Mouse (Mus musculus) cortical plate, adult 2 months (tissue): Measurements from ENCODE around the gene E130114P18Rik.

ENCODE experiments used
- CTCF ChIP-seq: fragments of 200-500 bp; IDR thresholded peaks from 2 replicates; pipeline ENCODE4 v1.5.1; 2011; ENCODE audit warnings: mild to moderate bottlenecking, control low read depth, low read length; ENCODE audit not compliant: insufficient read depth; ENCODE audit errors: extremely low read depth
- POLR2A ChIP-seq: fragments of 200-500 bp; IDR thresholded peaks from 2 replicates; pipeline ENCODE4 v1.6.1; 2011; ENCODE audit warnings: mild to moderate bottlenecking, low read length, control low read depth; ENCODE audit not compliant: insufficient read depth; ENCODE audit errors: extremely low read depth

GRCm38 (mm10) chr4:97608134-97608533 lies 169.7 kb downstream of the E130114P18Rik start:
- TF ChIP-seq CTCF (no peak), POLR2A (no peak)
